Mouse (Mus musculus): ENCODE measurements around the gene Hs6st3. TPM values are rescaled to one million over a fixed set of nuclear protein-coding genes. Genes with fewer than 3 reads are reported as not detected.

Hs6st3 gene
- polyA plus RNA-seq, 1 experiment = 17.6 TPM

- TF ChIP-seq CTCF (IDR thresholded peaks at IDR 0.05; ENCODE audit: extremely low read depth, insufficient read depth, low read length) (no peak), POLR2A (IDR thresholded peaks at IDR 0.05; ENCODE audit: extremely low read depth, insufficient read depth, low read length) (no peak)
- H3K27ac ChIP-seq (ENCODE audit: insufficient read depth, low read length) = no peak overlapping the region
- H3K4me3 ChIP-seq (ENCODE audit: insufficient read depth, low read length) = no peak overlapping the region
- H3K4me1 ChIP-seq (ENCODE audit: control insufficient read depth, insufficient read depth, low read length) = peaks cover 2% of the 10 kb centered on the region; the same call in 1 of the 2 replicates
Measured at GRCm38 (mm10) chr14:119227709-119228338, 89.7 kb downstream of the Hs6st3 start.

GRCm38 (mm10) chr14:119233598-119233997, 95.5 kb downstream of the Hs6st3 start:
- Histone ChIP-seq H3K4me3 (ENCODE audit: insufficient read depth, low read length) (no peak overlapping the region), H3K4me1 (ENCODE audit: control insufficient read depth, insufficient read depth, low read length) (no peaks in the 10 kb centered on the region), H3K27ac (ENCODE audit: insufficient read depth, low read length) (no peak overlapping the region)
- TF ChIP-seq POLR2A (IDR thresholded peaks at IDR 0.05; ENCODE audit: extremely low read depth, insufficient read depth, low read length) (no peak), CTCF (IDR thresholded peaks at IDR 0.05; ENCODE audit: extremely low read depth, insufficient read depth, low read length) (no peak)

- H3K4me3 ChIP-seq (ENCODE audit: insufficient read depth, low read length) = no peak overlapping the region
- H3K4me1 ChIP-seq (ENCODE audit: control insufficient read depth, insufficient read depth, low read length) = peaks cover 2% of the 10 kb centered on the region; the same call in 1 of the 2 replicates
- no peak overlapping the region for H3K27ac ChIP-seq (ENCODE audit: insufficient read depth, low read length)
- TF ChIP-seq CTCF (IDR thresholded peaks at IDR 0.05; ENCODE audit: extremely low read depth, insufficient read depth, low read length) = no peak
Measured at GRCm38 (mm10) chr14:119247131-119247530, 109.0 kb downstream of the Hs6st3 start.

GRCm38 (mm10) chr14:119248001-119248607, 110.0 kb downstream of the Hs6st3 start:
- peaks cover 2% of the 10 kb centered on the region; the same call in 1 of the 2 replicates for H3K4me1 ChIP-seq (ENCODE audit: control insufficient read depth, insufficient read depth, low read length)
- H3K27ac ChIP-seq (ENCODE audit: insufficient read depth, low read length) = peak overlapping the region; percentile 26; the same call in 1 of the 2 replicates
- H3K4me3 ChIP-seq (ENCODE audit: insufficient read depth, low read length) = no peak overlapping the region
- TF ChIP-seq CTCF (IDR thresholded peaks at IDR 0.05; ENCODE audit: extremely low read depth, insufficient read depth, low read length) = no peak
- TF ChIP-seq POLR2A (IDR thresholded peaks at IDR 0.05; ENCODE audit: extremely low read depth, insufficient read depth, low read length) = no peak

- H3K27ac ChIP-seq (ENCODE audit: insufficient read depth, low read length) = no peak overlapping the region
- no peak for TF ChIP-seq CTCF (IDR thresholded peaks at IDR 0.05; ENCODE audit: extremely low read depth, insufficient read depth, low read length)
- TF ChIP-seq POLR2A (IDR thresholded peaks at IDR 0.05; ENCODE audit: extremely low read depth, insufficient read depth, low read length) = no peak
- no peak overlapping the region for H3K4me3 ChIP-seq (ENCODE audit: insufficient read depth, low read length)
- H3K4me1 ChIP-seq (ENCODE audit: control insufficient read depth, insufficient read depth, low read length) = peaks cover 4% of the 10 kb centered on the region; the same call in 1 of the 2 replicates
Measured at GRCm38 (mm10) chr14:119250353-119250752, 112.2 kb downstream of the Hs6st3 start.

- Histone ChIP-seq H3K4me3 (ENCODE audit: insufficient read depth, low read length) (no peak overlapping the region), H3K27ac (ENCODE audit: insufficient read depth, low read length) (no peak overlapping the region), H3K4me1 (ENCODE audit: control insufficient read depth, insufficient read depth, low read length) (0 out of 2 replicates have a peak, but pooled peaks cover 1% of the 10 kb centered on the region)
- TF ChIP-seq POLR2A (IDR thresholded peaks at IDR 0.05; ENCODE audit: extremely low read depth, insufficient read depth, low read length) = no peak
- TF ChIP-seq CTCF (IDR thresholded peaks at IDR 0.05; ENCODE audit: extremely low read depth, insufficient read depth, low read length) = no peak
Measured at GRCm38 (mm10) chr14:119255396-119255795, 117.3 kb downstream of the Hs6st3 start.

GRCm38 (mm10) chr14:119257072-119257471, 118.9 kb downstream of the Hs6st3 start:
- TF ChIP-seq CTCF (IDR thresholded peaks at IDR 0.05; ENCODE audit: extremely low read depth, insufficient read depth, low read length) (no peak), POLR2A (IDR thresholded peaks at IDR 0.05; ENCODE audit: extremely low read depth, insufficient read depth, low read length) (no peak)
- Histone ChIP-seq H3K27ac (ENCODE audit: insufficient read depth, low read length) (no peak overlapping the region), H3K4me1 (ENCODE audit: control insufficient read depth, insufficient read depth, low read length) (0 out of 2 replicates have a peak, but pooled peaks cover 1% of the 10 kb centered on the region), H3K4me3 (ENCODE audit: insufficient read depth, low read length) (no peak overlapping the region)

GRCm38 (mm10) chr14:119260176-119260962, 122.2 kb downstream of the Hs6st3 start:
- no peak overlapping the region for H3K27ac ChIP-seq (ENCODE audit: insufficient read depth, low read length)
- H3K4me1 ChIP-seq (ENCODE audit: control insufficient read depth, insufficient read depth, low read length) = no peaks in the 10 kb centered on the region
- H3K4me3 ChIP-seq (ENCODE audit: insufficient read depth, low read length) = no peak overlapping the region
- TF ChIP-seq CTCF (IDR thresholded peaks at IDR 0.05; ENCODE audit: extremely low read depth, insufficient read depth, low read length) = no peak
- TF ChIP-seq POLR2A (IDR thresholded peaks at IDR 0.05; ENCODE audit: extremely low read depth, insufficient read depth, low read length) = no peak

GRCm38 (mm10) chr14:119266334-119266733, 128.2 kb downstream of the Hs6st3 start:
- TF ChIP-seq POLR2A (IDR thresholded peaks at IDR 0.05; ENCODE audit: extremely low read depth, insufficient read depth, low read length) (no peak), CTCF (IDR thresholded peaks at IDR 0.05; ENCODE audit: extremely low read depth, insufficient read depth, low read length) (no peak)
- Histone ChIP-seq H3K4me1 (ENCODE audit: control insufficient read depth, insufficient read depth, low read length) (no peaks in the 10 kb centered on the region), H3K27ac (ENCODE audit: insufficient read depth, low read length) (no peak overlapping the region), H3K4me3 (ENCODE audit: insufficient read depth, low read length) (no peak overlapping the region)

Measured in cortical plate, adult 2 months (tissue).